Mouse (Mus musculus): ENCODE measurements around the gene Dlec1. TPM values are rescaled to one million over a fixed set of nuclear protein-coding genes. Genes with fewer than 3 reads are reported as not detected.

The Dlec1 gene
- polyA plus RNA-seq, 1 experiment from 2014 or later = 1.4 TPM

- Histone ChIP-seq H3K9ac (no peak overlapping the region), H3K27me3 (peaks cover 11% of the 10 kb centered on the region), H3K4me1 (peaks cover 49% of the 10 kb centered on the region), H3K4me2 (peak overlapping the region; percentile 94), H3K9me3 (no peaks in the 10 kb centered on the region), H3K4me3 (0 out of 2 replicates have a peak overlapping the region, but pooled peaks have one; percentile 59), H3K27ac (no peak overlapping the region), H3K36me3 (no peaks in the 10 kb centered on the region)
- ATAC-seq (ENCODE audit: borderline replicate concordance, extremely low read depth, low FRiP score, low TSS enrichment) = no peak
- 63% methylated on average over 12 of the region's 12 CpGs for WGBS
Observed at GRCm38 (mm10) chr9:119091581-119092310, 10.5 kb upstream of the Dlec1 start.

- H3K4me2 ChIP-seq = peak overlapping the region; percentile 94
- peaks cover 11% of the 10 kb centered on the region for H3K27me3 ChIP-seq
- peaks cover 47% of the 10 kb centered on the region for H3K4me1 ChIP-seq
- H3K9me3 ChIP-seq = no peaks in the 10 kb centered on the region
- peak overlapping the region; percentile 66 for H3K27ac ChIP-seq
- peak overlapping the region; percentile 59 for H3K4me3 ChIP-seq
- 3% methylated on average over 45 of the region's 45 CpGs for WGBS
- H3K36me3 ChIP-seq = no peaks in the 10 kb centered on the region
- no peak for ATAC-seq (ENCODE audit: borderline replicate concordance, extremely low read depth, low FRiP score, low TSS enrichment)
- peak overlapping the region; percentile 61 for H3K9ac ChIP-seq
Observed at GRCm38 (mm10) chr9:119092473-119093418, 9.5 kb upstream of the Dlec1 start.

DNA sequence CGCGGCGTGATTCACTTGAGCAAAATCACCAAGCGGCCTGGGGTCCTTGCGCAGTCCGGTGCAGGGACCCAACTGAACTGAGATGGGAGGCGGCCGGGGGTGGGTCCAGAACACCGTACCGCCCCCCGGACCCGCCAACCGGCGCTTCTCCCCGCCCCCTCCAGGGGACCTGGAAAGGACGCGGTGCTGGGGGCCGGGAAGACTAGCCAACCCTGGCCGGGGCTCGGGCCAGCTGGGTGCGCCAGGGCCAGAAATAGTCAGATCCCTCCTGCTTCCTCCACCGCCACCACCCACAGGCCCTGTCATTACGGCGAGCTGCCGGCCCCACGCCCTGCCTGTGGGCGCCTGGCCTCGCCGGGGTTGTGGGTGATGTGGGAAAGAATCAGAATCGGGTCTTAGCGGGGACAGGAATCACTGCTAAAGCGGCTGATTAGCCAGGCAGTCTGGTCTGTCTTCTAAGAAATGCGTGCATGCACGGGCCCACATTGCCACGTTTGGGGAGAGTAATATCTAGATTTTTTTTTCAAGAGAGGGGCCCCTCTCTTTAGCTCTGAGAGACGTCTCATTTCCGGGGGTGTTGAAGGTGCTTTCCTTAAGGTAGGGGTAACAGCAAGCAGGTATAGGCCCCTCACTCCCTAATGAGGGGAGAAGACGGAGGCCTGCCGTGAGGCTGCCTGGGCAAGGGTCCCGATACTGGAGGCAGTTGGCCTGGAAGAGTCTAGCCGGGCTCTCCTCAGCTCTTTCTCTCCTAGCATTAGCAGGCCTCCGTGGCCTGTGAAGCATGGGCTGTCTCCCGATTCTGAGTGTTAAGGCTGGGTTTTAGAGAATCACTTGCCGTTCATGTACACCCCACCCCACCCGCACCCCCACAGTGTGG lies 8.6 kb upstream of the Dlec1 start, which contains the start of gene Plcd1:
TSS of gene Plcd1 (minus strand) at position 84 of the 877 bp plus-strand sequence.
- ATAC-seq (ENCODE audit: borderline replicate concordance, extremely low read depth, low FRiP score, low TSS enrichment) = peak; percentile 87
- no peaks in the 10 kb centered on the region for H3K9me3 ChIP-seq
- WGBS = 10% methylated on average over 45 of the region's 45 CpGs
- H3K4me2 ChIP-seq = peak within 1 kb of the TSS; percentile 94
- peak within 1 kb of the TSS; percentile 66 for H3K27ac ChIP-seq
- no peaks in the 10 kb centered on the region for H3K36me3 ChIP-seq
- H3K27me3 ChIP-seq = peaks cover 11% of the 10 kb centered on the region
- H3K4me3 ChIP-seq = peak within 1 kb of the TSS; percentile 59
- peaks cover 43% of the 10 kb centered on the region for H3K4me1 ChIP-seq
- peak within 1 kb of the TSS; percentile 61 for H3K9ac ChIP-seq

- Histone ChIP-seq H3K9ac (no peak overlapping the region), H3K9me3 (no peaks in the 10 kb centered on the region), H3K36me3 (no peaks in the 10 kb centered on the region), H3K4me2 (no peak overlapping the region), H3K4me1 (peaks cover 39% of the 10 kb centered on the region), H3K27me3 (peaks cover 11% of the 10 kb centered on the region), H3K27ac (no peak overlapping the region), H3K4me3 (no peak overlapping the region)
- ATAC-seq (ENCODE audit: borderline replicate concordance, extremely low read depth, low FRiP score, low TSS enrichment) = no peak
- WGBS = 62% methylated on average over 13 of the region's 13 CpGs
Observed at GRCm38 (mm10) chr9:119094462-119095109, 7.7 kb upstream of the Dlec1 start.

GRCm38 (mm10) chr9:119100177-119100898 lies 1.9 kb upstream of the Dlec1 start:
- Histone ChIP-seq H3K9me3 (no peaks in the 10 kb centered on the region), H3K4me3 (no peak overlapping the region), H3K4me2 (no peak overlapping the region), H3K27me3 (peaks cover 4% of the 10 kb centered on the region), H3K9ac (no peak overlapping the region), H3K27ac (no peak overlapping the region), H3K36me3 (no peaks in the 10 kb centered on the region), H3K4me1 (peaks cover 11% of the 10 kb centered on the region)
- 9% methylated on average over 15 of the region's 15 CpGs for WGBS
- ATAC-seq (ENCODE audit: borderline replicate concordance, extremely low read depth, low FRiP score, low TSS enrichment) = no peak

GRCm38 (mm10) chr9:119102783-119103113 lies 470 bp downstream of the Dlec1 start:
- peak overlapping the region; percentile 57 for H3K4me3 ChIP-seq
- H3K4me1 ChIP-seq = peaks cover 11% of the 10 kb centered on the region
- H3K9me3 ChIP-seq = no peaks in the 10 kb centered on the region
- H3K27ac ChIP-seq = no peak overlapping the region
- peak; percentile 32; the same call in 1 of the 2 replicates for ATAC-seq (ENCODE audit: borderline replicate concordance, extremely low read depth, low FRiP score, low TSS enrichment)
- peak overlapping the region; percentile 29 for H3K9ac ChIP-seq
- no peaks in the 10 kb centered on the region for H3K36me3 ChIP-seq
- peaks cover 4% of the 10 kb centered on the region for H3K27me3 ChIP-seq
- H3K4me2 ChIP-seq = peak overlapping the region; percentile 94
- WGBS = 4% methylated on average over 19 of the region's 19 CpGs

- ATAC-seq (ENCODE audit: borderline replicate concordance, extremely low read depth, low FRiP score, low TSS enrichment) = no peak
- WGBS = 81% methylated on average over 4 of the region's 4 CpGs
- H3K27me3 ChIP-seq = peaks cover 4% of the 10 kb centered on the region
- peaks cover 15% of the 10 kb centered on the region; the same call in 1 of the 2 replicates for H3K4me1 ChIP-seq
- no peak overlapping the region for H3K4me3 ChIP-seq
- H3K4me2 ChIP-seq = no peak overlapping the region
- no peak overlapping the region for H3K27ac ChIP-seq
- no peak overlapping the region for H3K9ac ChIP-seq
- H3K36me3 ChIP-seq = no peaks in the 10 kb centered on the region
- H3K9me3 ChIP-seq = no peaks in the 10 kb centered on the region
Observed at GRCm38 (mm10) chr9:119107566-119107965, 5.3 kb downstream of the Dlec1 start.

DNA sequence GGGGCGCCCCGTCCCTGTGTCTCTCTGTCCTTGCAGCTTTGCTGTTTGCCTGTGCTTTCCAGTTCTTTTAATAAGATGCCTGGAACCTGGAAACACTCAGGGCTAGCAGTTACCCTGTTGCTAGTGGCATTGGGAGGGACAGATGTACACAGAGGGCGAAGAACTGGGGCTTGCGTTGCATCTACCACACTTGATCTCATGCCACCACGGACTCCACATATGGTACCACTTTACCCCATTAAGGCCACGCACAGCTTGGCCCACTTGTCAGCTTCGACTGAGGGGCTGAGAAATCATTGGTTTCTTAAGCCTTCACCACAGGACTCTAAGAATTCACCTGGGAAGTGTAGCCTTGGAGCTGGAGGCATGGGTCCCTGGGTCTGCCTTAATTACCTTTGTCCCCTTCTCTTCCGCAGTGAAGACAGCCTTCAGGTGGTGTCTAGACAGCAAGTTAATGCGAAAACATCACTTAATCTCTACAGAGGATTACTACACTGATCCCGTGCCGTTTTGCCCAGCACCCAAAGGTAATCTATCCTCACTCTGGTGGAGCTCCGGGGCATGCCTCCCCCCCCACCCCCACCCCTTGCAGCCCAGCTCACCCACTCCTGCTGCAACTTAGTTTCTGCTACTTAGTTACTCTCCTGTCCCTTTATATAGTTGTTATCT lies 7.5 kb downstream of the Dlec1 start:
- Histone ChIP-seq H3K27me3 (no peaks in the 10 kb centered on the region), H3K9me3 (no peaks in the 10 kb centered on the region), H3K27ac (no peak overlapping the region), H3K9ac (no peak overlapping the region), H3K4me3 (no peak overlapping the region), H3K4me2 (no peak overlapping the region), H3K4me1 (peaks cover 9% of the 10 kb centered on the region; the same call in 1 of the 2 replicates), H3K36me3 (no peaks in the 10 kb centered on the region)
- WGBS = 60% methylated on average over 12 of the region's 12 CpGs
- ATAC-seq (ENCODE audit: borderline replicate concordance, extremely low read depth, low FRiP score, low TSS enrichment) = no peak

GRCm38 (mm10) chr9:119110640-119111039 lies 8.4 kb downstream of the Dlec1 start:
- no peak overlapping the region for H3K9ac ChIP-seq
- ATAC-seq (ENCODE audit: borderline replicate concordance, extremely low read depth, low FRiP score, low TSS enrichment) = no peak
- H3K4me2 ChIP-seq = no peak overlapping the region
- WGBS = 36% methylated on average over 3 of the region's 3 CpGs
- no peaks in the 10 kb centered on the region for H3K9me3 ChIP-seq
- H3K4me3 ChIP-seq = no peak overlapping the region
- no peaks in the 10 kb centered on the region for H3K27me3 ChIP-seq
- H3K4me1 ChIP-seq = peaks cover 9% of the 10 kb centered on the region; the same call in 1 of the 2 replicates
- H3K36me3 ChIP-seq = no peaks in the 10 kb centered on the region
- 0 out of 2 replicates have a peak overlapping the region, but pooled peaks have one; percentile 22 for H3K27ac ChIP-seq

GRCm38 (mm10) chr9:119114911-119115310 lies 12.6 kb downstream of the Dlec1 start:
- Histone ChIP-seq H3K4me1 (peaks cover 8% of the 10 kb centered on the region; the same call in 1 of the 2 replicates), H3K36me3 (no peaks in the 10 kb centered on the region), H3K27ac (no peak overlapping the region), H3K9ac (no peak overlapping the region), H3K27me3 (no peaks in the 10 kb centered on the region), H3K4me3 (no peak overlapping the region), H3K4me2 (no peak overlapping the region), H3K9me3 (no peaks in the 10 kb centered on the region)
- 80% methylated on average over 17 of the region's 17 CpGs for WGBS
- no peak for ATAC-seq (ENCODE audit: borderline replicate concordance, extremely low read depth, low FRiP score, low TSS enrichment)
